Mouse (Mus musculus) hindbrain, embryonic 14.5 days (tissue): ENCODE results near the gene Otud7a. TPM values are rescaled to one million over a fixed set of nuclear protein-coding genes. Genes with fewer than 3 reads are reported as not detected.

Experiments used
- ATAC-seq: fragments of 200-750 bp; cut with Nextera tagmentation; 2 replicates; pipeline ENCODE4 v1.8.0; 2017; ENCODE audit warnings: moderate number of reproducible peaks, mild to moderate bottlenecking, moderate TSS enrichment, moderate library complexity; ENCODE audit not compliant: low FRiP score
- DNase-seq: peaks from one replicate; pipeline ENCODE4 v3.0.0-alpha.2; 2015; ENCODE audit warnings: low spot score
- H3K27ac ChIP-seq: fragments of 300-500 bp; sonication (generic); 2 replicates; pipeline ENCODE4 v1.5.1; 2014; ENCODE audit warnings: mild to moderate bottlenecking, moderate library complexity
- H3K27me3 ChIP-seq: fragments of 300-500 bp; sonication (generic); 2 replicates; pipeline ENCODE4 v1.6.1; 2014; ENCODE audit warnings: mild to moderate bottlenecking, low read length, mixed read lengths; ENCODE audit not compliant: control insufficient read depth, insufficient read depth
- H3K36me3 ChIP-seq: fragments of 300-500 bp; sonication (generic); replicated peaks from 2 replicates; pipeline ENCODE4 v1.6.1; 2014; ENCODE audit not compliant: control insufficient read depth, insufficient read depth
- H3K4me1 ChIP-seq: fragments of 300-500 bp; sonication (generic); replicated peaks from 2 replicates; pipeline ENCODE4 v1.6.1; 2014; ENCODE audit warnings: antibody characterized with exemption, low read length, mixed read lengths; ENCODE audit not compliant: control insufficient read depth, insufficient read depth
- H3K4me2 ChIP-seq: fragments of 300-500 bp; sonication (generic); replicated peaks from 2 replicates; pipeline ENCODE4 v1.6.1; 2014; ENCODE audit warnings: mild to moderate bottlenecking, moderate library complexity
- H3K4me3 ChIP-seq: fragments of 300-500 bp; sonication (generic); replicated peaks from 2 replicates; pipeline ENCODE4 v1.5.1; 2014; ENCODE audit warnings: mild to moderate bottlenecking, low read length
- H3K9ac ChIP-seq: fragments of 300-500 bp; sonication (generic); 2 replicates; pipeline ENCODE4 v1.6.1; 2014
- H3K9me3 ChIP-seq: fragments of 300-500 bp; sonication (generic); 2 replicates; pipeline ENCODE4 v1.6.1; 2016; ENCODE audit warnings: low read length; ENCODE audit not compliant: control insufficient read depth
- WGBS: fragments of 180-500 bp; shearing (Covaris S2); extraction: QIAGEN DNeasy Blood & Tissue Kit; methylation state at CpG from one replicate; pipeline ENCODE4 v1.1.7; 2014; 5-methylcytosine and 5-hydroxymethylcytosine counted together
- polyA plus RNA-seq: library from polyadenylated mRNA; unstranded; fragments of >200 nt; fragmentation: Nextera tagmentation; extraction: Ambion mirVana; gene quantifications from 2 replicates; pipeline ENCODE4 v1.2.1, GENCODE M21; 2014

Gene Otud7a
- polyA plus RNA-seq, 1 experiment from 2014 or later: 3.7 TPM

GRCm38 (mm10) chr7:63522403-63522802, 77.9 kb downstream of the Otud7a start:
- Histone ChIP-seq H3K4me3 (no peak overlapping the region), H3K4me2 (no peak overlapping the region), H3K4me1 (no peaks in the 10 kb centered on the region), H3K9me3 (no peaks in the 10 kb centered on the region), H3K27ac (no peak overlapping the region), H3K27me3 (no peaks in the 10 kb centered on the region), H3K36me3 (no peaks in the 10 kb centered on the region), H3K9ac (no peak overlapping the region)
- 74% methylated on average over 3 of the region's 3 CpGs for WGBS
- DNase-seq (no peak), ATAC-seq (no peak)

- H3K36me3 ChIP-seq: no peaks in the 10 kb centered on the region
- H3K4me3 ChIP-seq: no peak overlapping the region
- H3K9ac ChIP-seq: no peak overlapping the region
- DNase-seq (no peak), ATAC-seq (no peak)
- no peaks in the 10 kb centered on the region for H3K4me1 ChIP-seq
- no peak overlapping the region for H3K4me2 ChIP-seq
- whole genome bisulfite sequencing: 89% methylated on average over 3 of the region's 3 CpGs
- no peaks in the 10 kb centered on the region for H3K27me3 ChIP-seq
- H3K9me3 ChIP-seq: no peaks in the 10 kb centered on the region
- H3K27ac ChIP-seq: no peak overlapping the region
Observed at GRCm38 (mm10) chr7:63523051-63523450, 78.5 kb downstream of the Otud7a start.

GRCm38 (mm10) chr7:63540293-63540692, 95.7 kb downstream of the Otud7a start:
- 95% methylated on average over 4 of the region's 4 CpGs for WGBS
- H3K4me2 ChIP-seq: no peak overlapping the region
- H3K9me3 ChIP-seq: no peaks in the 10 kb centered on the region
- no peak overlapping the region for H3K9ac ChIP-seq
- no peaks in the 10 kb centered on the region for H3K27me3 ChIP-seq
- DNase-seq (no peak), ATAC-seq (no peak)
- no peak overlapping the region for H3K27ac ChIP-seq
- H3K36me3 ChIP-seq: no peaks in the 10 kb centered on the region
- no peak overlapping the region for H3K4me3 ChIP-seq
- H3K4me1 ChIP-seq: no peaks in the 10 kb centered on the region

GRCm38 (mm10) chr7:63554457-63554856, 109.9 kb downstream of the Otud7a start:
- Histone ChIP-seq H3K36me3 (no peaks in the 10 kb centered on the region), H3K4me3 (no peak overlapping the region), H3K4me2 (no peak overlapping the region), H3K9ac (no peak overlapping the region), H3K27me3 (no peaks in the 10 kb centered on the region), H3K9me3 (no peaks in the 10 kb centered on the region), H3K27ac (no peak overlapping the region), H3K4me1 (no peaks in the 10 kb centered on the region)
- DNase-seq (no peak), ATAC-seq (no peak)
- 94% methylated on average over 1 of the region's 1 CpGs for WGBS

GRCm38 (mm10) chr7:63556324-63556723, 111.8 kb downstream of the Otud7a start:
- no peak overlapping the region for H3K27ac ChIP-seq
- DNase-seq: no peak
- H3K36me3 ChIP-seq: no peaks in the 10 kb centered on the region
- no peak overlapping the region for H3K4me2 ChIP-seq
- H3K27me3 ChIP-seq: no peaks in the 10 kb centered on the region
- WGBS: 71% methylated on average over 5 of the region's 5 CpGs
- H3K9ac ChIP-seq: no peak overlapping the region
- H3K4me1 ChIP-seq: no peaks in the 10 kb centered on the region
- no peak overlapping the region for H3K4me3 ChIP-seq
- ATAC-seq: no peak
- no peaks in the 10 kb centered on the region for H3K9me3 ChIP-seq

- Histone ChIP-seq H3K9ac (no peak overlapping the region), H3K36me3 (no peaks in the 10 kb centered on the region), H3K4me2 (no peak overlapping the region), H3K4me1 (no peaks in the 10 kb centered on the region), H3K9me3 (no peaks in the 10 kb centered on the region), H3K27me3 (no peaks in the 10 kb centered on the region), H3K27ac (no peak overlapping the region), H3K4me3 (no peak overlapping the region)
- ATAC-seq (no peak), DNase-seq (no peak)
- 97% methylated on average over 3 of the region's 3 CpGs for WGBS
Observed at GRCm38 (mm10) chr7:63558918-63559317, 114.4 kb downstream of the Otud7a start.

GRCm38 (mm10) chr7:63559679-63560078, 115.1 kb downstream of the Otud7a start:
- no peaks in the 10 kb centered on the region for H3K27me3 ChIP-seq
- no peaks in the 10 kb centered on the region for H3K4me1 ChIP-seq
- no peak for DNase-seq
- no peak overlapping the region for H3K4me2 ChIP-seq
- H3K27ac ChIP-seq: no peak overlapping the region
- no peak overlapping the region for H3K9ac ChIP-seq
- WGBS: 83% methylated on average over 1 of the region's 1 CpGs
- no peaks in the 10 kb centered on the region for H3K36me3 ChIP-seq
- H3K9me3 ChIP-seq: no peaks in the 10 kb centered on the region
- ATAC-seq: no peak
- H3K4me3 ChIP-seq: no peak overlapping the region

- ATAC-seq (no peak), DNase-seq (no peak)
- H3K27ac ChIP-seq: no peak overlapping the region
- no peaks in the 10 kb centered on the region for H3K9me3 ChIP-seq
- no peak overlapping the region for H3K4me3 ChIP-seq
- no peaks in the 10 kb centered on the region for H3K4me1 ChIP-seq
- 73% methylated on average over 2 of the region's 2 CpGs for WGBS
- H3K4me2 ChIP-seq: no peak overlapping the region
- no peaks in the 10 kb centered on the region for H3K27me3 ChIP-seq
- H3K9ac ChIP-seq: no peak overlapping the region
- no peaks in the 10 kb centered on the region for H3K36me3 ChIP-seq
Observed at GRCm38 (mm10) chr7:63583310-63583709, 138.8 kb downstream of the Otud7a start.

- Histone ChIP-seq H3K4me1 (no peaks in the 10 kb centered on the region), H3K36me3 (no peaks in the 10 kb centered on the region), H3K9me3 (no peaks in the 10 kb centered on the region), H3K27ac (no peak overlapping the region), H3K4me3 (no peak overlapping the region), H3K4me2 (no peak overlapping the region), H3K27me3 (no peaks in the 10 kb centered on the region), H3K9ac (no peak overlapping the region)
- 66% methylated on average over 2 of the region's 2 CpGs for WGBS
- no peak for DNase-seq
- peak; percentile 58; the same call in 1 of the 2 replicates for ATAC-seq
Observed at GRCm38 (mm10) chr7:63586184-63586870, 141.8 kb downstream of the Otud7a start.

GRCm38 (mm10) chr7:63590305-63590704, 145.8 kb downstream of the Otud7a start:
- H3K9me3 ChIP-seq: no peaks in the 10 kb centered on the region
- no peaks in the 10 kb centered on the region for H3K4me1 ChIP-seq
- no peak for DNase-seq
- no peak for ATAC-seq
- H3K36me3 ChIP-seq: no peaks in the 10 kb centered on the region
- H3K27ac ChIP-seq: no peak overlapping the region
- no peaks in the 10 kb centered on the region for H3K27me3 ChIP-seq
- 69% methylated on average over 2 of the region's 2 CpGs for WGBS
- H3K4me3 ChIP-seq: no peak overlapping the region
- H3K9ac ChIP-seq: no peak overlapping the region
- H3K4me2 ChIP-seq: no peak overlapping the region
